Mouse (Mus musculus): ENCODE data around the gene Krt81. TPM values are rescaled to one million over a fixed set of nuclear protein-coding genes. Genes with fewer than 3 reads are reported as not detected.

The Krt81 gene
- total RNA-seq, 2 experiments from 2014 or later, result not detected

DNA sequence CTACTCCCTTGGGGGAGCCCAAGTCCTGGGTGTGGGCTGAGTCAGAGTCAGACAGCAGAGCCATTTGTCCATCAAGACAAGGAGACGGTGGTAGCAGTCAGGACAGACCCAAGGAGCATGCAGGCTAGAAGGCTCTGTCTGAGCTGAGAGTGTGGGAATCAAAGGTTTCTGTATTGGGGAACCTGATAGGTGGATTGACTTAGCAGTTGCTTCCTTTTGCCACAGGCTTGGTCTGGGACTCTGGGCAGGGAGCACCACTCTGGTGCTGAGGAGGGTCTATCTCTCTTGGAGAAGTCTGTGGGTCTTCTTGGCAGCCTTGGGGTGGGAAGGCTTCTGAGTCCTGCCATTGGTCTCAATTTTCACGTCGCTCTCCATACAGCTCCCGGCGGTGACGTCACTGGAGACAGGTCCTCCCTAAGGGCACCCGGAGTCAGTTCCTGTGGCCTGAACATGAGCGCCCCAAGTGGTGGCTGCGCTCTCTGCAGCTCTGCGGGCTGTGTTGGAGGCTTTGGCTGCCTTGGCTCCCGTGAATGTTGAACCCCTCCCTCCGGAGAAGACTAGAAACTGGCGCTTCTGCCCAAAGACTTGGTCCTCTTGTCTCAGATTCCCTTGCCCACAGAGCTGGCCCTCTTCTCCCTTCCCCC, 10.3 kb downstream of the Krt81 start:
- peak; percentile 92 for DNase-seq

DNA sequence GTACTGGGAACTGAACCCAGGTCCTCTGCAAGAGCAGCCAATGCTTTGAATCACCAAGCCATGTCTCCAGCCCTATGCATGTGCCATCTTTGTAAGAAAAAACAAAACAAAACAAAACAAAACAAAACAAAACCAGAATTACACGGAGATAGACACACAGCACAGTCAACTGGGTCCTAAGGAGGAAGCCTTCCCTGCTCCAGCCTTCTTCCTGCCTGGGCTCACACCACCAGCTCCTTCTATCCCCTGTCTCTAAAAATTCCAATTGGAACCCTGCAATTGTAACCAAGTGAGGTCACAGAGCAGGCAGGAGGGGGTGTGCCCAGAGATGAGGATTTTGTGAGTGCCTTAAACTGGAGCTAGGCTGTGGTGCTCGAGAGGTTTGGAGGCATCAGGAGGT, 16.1 kb downstream of the Krt81 start, which contains the start of gene Krt88:
TSS of gene Krt88 (plus strand) at position 301 of the 400 bp plus-strand sequence.
- DNase-seq, result no peak

- DNase-seq, result peak; percentile 83
Measured at GRCm38 (mm10) chr15:101446572-101446971, 17.0 kb downstream of the Krt81 start.

- DNase-seq, result no peak
Measured at GRCm38 (mm10) chr15:101440837-101441236, 22.7 kb downstream of the Krt81 start.

GRCm38 (mm10) chr15:101438555-101438954, 25.0 kb downstream of the Krt81 start, which contains the start of gene Krt87:
Krt87 (minus strand) TSS chr15:101438804.
- DNase-seq, result no peak

DNA sequence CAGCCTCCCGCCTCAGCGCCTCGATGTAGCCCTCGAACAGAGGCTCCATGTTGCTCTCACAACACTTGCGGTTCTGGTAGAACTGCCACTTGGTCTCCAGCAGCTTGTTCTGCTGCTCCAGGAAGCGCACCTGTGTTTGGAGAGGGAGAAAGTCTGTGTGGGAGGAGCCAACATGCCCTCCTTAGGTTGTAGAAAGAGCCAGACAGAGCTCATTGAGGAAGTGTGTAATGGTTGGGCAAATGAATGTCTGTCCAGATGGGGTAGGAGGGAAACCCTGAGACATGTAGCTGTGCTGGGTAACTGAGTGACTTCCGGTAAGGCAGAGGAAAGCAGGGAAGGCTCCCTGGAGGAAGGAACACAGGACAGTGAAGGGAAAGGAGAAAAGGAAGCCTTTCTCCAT, 26.9 kb downstream of the Krt81 start:
- no peak for DNase-seq

GRCm38 (mm10) chr15:101424914-101425313, 38.6 kb downstream of the Krt81 start:
- DNase-seq, result no peak

DNA sequence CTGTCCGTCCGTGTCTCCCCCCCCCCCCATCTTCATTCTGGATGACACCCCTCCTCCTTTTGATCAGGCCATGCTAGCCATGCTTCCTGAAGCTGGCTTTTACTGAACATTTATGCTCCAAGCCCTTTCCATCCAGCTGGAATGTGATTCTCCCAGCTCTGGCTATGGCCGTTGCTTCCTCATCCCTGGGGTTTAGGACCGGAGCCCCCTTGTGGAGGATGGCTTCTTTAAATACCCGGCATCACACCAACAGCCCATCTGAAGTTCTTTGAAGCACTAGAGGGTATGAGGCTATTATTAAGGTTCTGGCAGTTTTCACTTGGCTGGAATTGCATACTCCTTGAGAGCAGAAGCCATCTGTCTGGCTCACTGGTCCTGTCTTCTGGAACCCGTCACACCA, 42.6 kb downstream of the Krt81 start:
- peak; percentile 59 for DNase-seq

GRCm38 (mm10) chr15:101418950-101419349, 44.6 kb downstream of the Krt81 start:
- peak; percentile 25 for DNase-seq

DNA sequence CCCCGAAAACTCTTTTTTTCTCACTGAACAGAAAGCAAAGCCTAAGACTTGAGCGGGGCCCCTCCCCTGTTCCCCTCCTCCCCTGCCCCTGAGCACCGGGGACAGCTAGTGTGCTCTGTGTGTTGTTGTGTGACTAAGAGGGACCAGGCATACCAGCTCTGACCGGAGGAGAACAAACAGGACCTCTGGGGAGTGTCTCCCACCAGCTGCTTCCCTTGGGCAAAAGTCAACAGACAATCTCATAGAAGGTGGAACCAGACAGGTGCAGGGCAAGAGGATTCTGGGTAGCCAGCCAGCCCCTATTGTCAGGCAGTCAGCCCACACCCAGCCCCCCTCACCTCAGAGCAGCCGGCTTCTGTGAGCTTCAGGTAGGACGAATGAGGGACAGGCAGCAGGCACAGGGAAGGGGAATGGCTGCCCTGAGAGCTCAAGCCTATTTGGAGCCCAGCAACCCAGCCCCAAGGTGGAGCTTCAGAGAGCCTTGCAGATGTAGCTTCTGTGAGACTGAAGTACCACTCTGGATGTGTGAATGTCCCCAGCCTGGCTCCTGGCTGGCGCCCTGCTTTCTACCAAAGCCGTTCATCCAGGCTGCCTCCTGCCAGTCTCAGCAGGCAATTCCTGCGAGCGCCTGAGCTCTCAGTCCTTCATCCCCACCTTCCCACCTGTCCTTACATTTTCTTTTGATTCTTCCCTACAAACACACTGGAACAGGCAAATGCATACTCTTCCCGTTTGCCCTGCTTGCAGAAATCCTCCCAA, 48.6 kb downstream of the Krt81 start:
- DNase-seq, result no peak

DNA sequence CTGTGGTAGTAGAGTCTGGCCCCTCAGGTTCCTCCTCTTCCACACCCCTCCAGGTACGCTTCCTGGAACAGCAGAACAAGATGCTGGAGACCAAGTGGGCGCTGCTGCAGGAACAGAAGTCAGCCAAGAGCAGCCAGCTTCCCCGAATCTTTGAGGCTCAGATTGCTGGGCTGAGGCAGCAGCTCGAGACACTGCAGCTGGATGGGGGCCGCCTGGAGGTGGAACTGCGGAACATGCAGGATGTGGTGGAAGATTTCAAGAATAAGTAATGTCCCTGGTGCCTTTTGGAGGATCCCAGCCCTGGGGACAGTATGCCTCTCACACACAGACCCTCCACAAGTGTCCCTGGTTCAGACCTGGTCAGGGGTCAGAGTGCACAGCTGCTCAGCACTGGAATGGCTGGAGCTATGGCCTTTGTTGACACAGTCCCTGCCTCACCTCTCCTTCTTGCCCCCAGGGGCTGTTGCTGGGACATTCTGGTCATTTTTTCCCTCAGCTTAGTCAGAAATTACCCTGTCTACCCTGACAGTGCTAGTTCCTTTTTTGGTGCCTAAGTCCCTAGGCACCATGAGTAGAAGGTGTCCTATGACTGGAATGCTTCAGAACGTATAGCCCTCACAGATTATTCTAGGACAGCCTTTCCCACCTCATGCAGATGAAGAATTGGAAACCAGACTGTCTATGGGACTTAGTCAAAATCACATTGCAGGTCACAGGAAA, 49.5 kb downstream of the Krt81 start:
- DNase-seq, result peak; percentile 39

DNA sequence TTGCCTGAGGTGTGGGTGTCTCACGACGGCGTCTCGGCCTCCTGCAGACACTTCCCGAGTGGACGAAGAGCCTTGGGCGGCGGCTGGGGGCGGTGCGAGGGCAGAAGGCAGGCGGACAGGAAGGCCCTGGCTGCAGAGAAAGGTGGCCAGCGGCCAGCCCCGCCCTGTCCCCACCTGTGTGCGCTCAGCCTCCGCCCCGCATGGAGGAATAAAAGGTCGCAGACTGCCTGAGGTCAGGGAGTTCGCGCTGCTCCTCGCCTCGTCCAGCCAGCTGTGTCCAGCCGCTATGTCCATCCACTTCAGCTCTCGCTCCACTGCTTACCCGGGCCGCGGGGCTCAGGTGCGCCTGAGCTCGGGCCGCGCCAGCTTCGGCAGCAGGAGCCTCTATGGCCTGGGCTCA, 51.4 kb downstream of the Krt81 start:
- no peak for DNase-seq

GRCm38 (mm10) chr15:101410775-101411174, 52.8 kb downstream of the Krt81 start, which contains the start of gene Krt7:
Krt7 (plus strand) TSS chr15:101411043.
- DNase-seq, result no peak

Other genes starting within 250 kb of the Krt81 start
- 10 to 100 TPM; 13.9 to 15.1 TPM for gene Grasp, start 239.6 kb downstream of the Krt81 start, total RNA-seq (2021)
- 10 to 100 TPM; 48.1 to 49.6 TPM for gene Nr4a1, start 209.5 kb downstream of the Krt81 start, total RNA-seq (2021)
- 10 to 100 TPM; 21.7 to 23.3 TPM for gene Atg101, start 179.5 kb downstream of the Krt81 start, total RNA-seq (2021)
- gene 6030408B16Rik, start 170.5 kb downstream of the Krt81 start, total RNA-seq (2021), result 1 to 10 TPM; 4.3 to 4.6 TPM
- gene Krt80, start 93.6 kb downstream of the Krt81 start, total RNA-seq (2021), result 10 to 100 TPM; 10.1 to 11.2 TPM
- gene Krt7, start 52.7 kb downstream of the Krt81 start, total RNA-seq (2021), result 1 to 10 TPM; 9.3 to 10.0 TPM
- gene Krt87, start 24.9 kb downstream of the Krt81 start, total RNA-seq (2021), result not detected
- not detected for gene Krt88, start 16.0 kb downstream of the Krt81 start, total RNA-seq (2021)
- not detected for gene Krt86, start 9.7 kb upstream of the Krt81 start, total RNA-seq (2021)
- not detected for gene Krt83, start 27.8 kb upstream of the Krt81 start, total RNA-seq (2021)
- gene Gm49425, start 53.5 kb upstream of the Krt81 start, total RNA-seq (2021), result not detected
- not detected for gene Krt84, start 69.1 kb upstream of the Krt81 start, total RNA-seq (2021)
- not detected for gene Krt82, start 86.9 kb upstream of the Krt81 start, total RNA-seq (2021)
- gene Krt90, start 99.2 kb upstream of the Krt81 start, total RNA-seq (2021), result under 1 TPM in 1 of 2 experiments, not detected in 1; 0.10 TPM
- gene Krt75, start 110.2 kb upstream of the Krt81 start, total RNA-seq (2021), result not detected
- not detected for gene Gm5414, start 164.4 kb upstream of the Krt81 start, total RNA-seq (2021)
- gene Gm5478, start 183.6 kb upstream of the Krt81 start, total RNA-seq (2021), result not detected
- under 1 TPM; 0.33 to 0.34 TPM for gene Krt6b, start 216.5 kb upstream of the Krt81 start, total RNA-seq (2021)
- not detected for gene Krt6a, start 230.6 kb upstream of the Krt81 start, total RNA-seq (2021)
- not detected for gene Krt5, start 249.1 kb upstream of the Krt81 start, total RNA-seq (2021)